In genomic region chr9:120896502-120896901, GRCm38 (mm10) we compare ENCODE assay signal across 23 mouse cellular contexts. TPM values are rescaled to one million over a fixed set of nuclear protein-coding genes. Genes with fewer than 3 reads are reported as not detected.
A peak's percentile ranks its signal among the peaks of the same experiment; 100 is the strongest.
DNase-seq lines count a peak whose midpoint lies in the region; ATAC-seq and TF ChIP-seq lines count a peak whose summit lies in the region.
"Had no signal": no experiment of that assay in that cellular context is flagged by ENCODE, and none has a peak within 500 bp of the region (broad histone marks: within the 10 kb centered on the region; RNA-seq: fewer than 3 reads in every experiment).

No protein-coding gene starts in this region.

- H3K4me2 ChIP-seq in kidney, embryonic 16.5 days (replicated peaks; ENCODE audit: low read depth, low read length) = no peak overlapping the region
- no peak overlapping the region for H3K4me2 ChIP-seq in intestine, postnatal 0 days (replicated peaks; ENCODE audit: low read depth)
- no peak overlapping the region for H3K4me2 ChIP-seq in midbrain, embryonic 13.5 days (replicated peaks)
- H3K4me2 ChIP-seq: embryonic facial prominence, embryonic 12.5 days; forebrain, embryonic 13.5 days; forebrain, embryonic 15.5 days had no signal

- no peaks in the 10 kb centered on the region for H3K27me3 ChIP-seq in kidney, embryonic 16.5 days (ENCODE audit: insufficient read depth, low read length)
- no peaks in the 10 kb centered on the region for H3K27me3 ChIP-seq in intestine, postnatal 0 days (replicated peaks; ENCODE audit: control insufficient read depth, insufficient read depth, low read length)
- H3K27me3 ChIP-seq in midbrain, embryonic 13.5 days = no peaks in the 10 kb centered on the region
- H3K27me3 ChIP-seq: embryonic facial prominence, embryonic 12.5 days; forebrain, embryonic 13.5 days; forebrain, embryonic 15.5 days; Patski had no signal

- TF ChIP-seq CTCF in intestine, postnatal 0 days (IDR thresholded peaks at IDR 0.05; ENCODE audit: low read depth) = no peak

- H3K4me3 ChIP-seq in kidney, embryonic 16.5 days (ENCODE audit: low read length) = no peak overlapping the region
- H3K4me3 ChIP-seq in intestine, postnatal 0 days (ENCODE audit: low read depth, low read length) = no peak overlapping the region
- H3K4me3 ChIP-seq in midbrain, embryonic 13.5 days (replicated peaks) = no peak overlapping the region
- H3K4me3 ChIP-seq: embryonic facial prominence, embryonic 10.5 days; embryonic facial prominence, embryonic 12.5 days; forebrain, embryonic 13.5 days; forebrain, embryonic 15.5 days had no signal

- 41% methylated on average over 5 of the region's 5 CpGs for WGBS in kidney, embryonic 16.5 days
- 52% methylated on average over 5 of the region's 5 CpGs for WGBS in intestine, postnatal 0 days
- 54% methylated on average over 5 of the region's 5 CpGs for WGBS in midbrain, embryonic 13.5 days

- no peak overlapping the region for H3K9ac ChIP-seq in kidney, embryonic 16.5 days (replicated peaks; ENCODE audit: low read length)
- H3K9ac ChIP-seq in intestine, postnatal 0 days (ENCODE audit: low read depth, low read length) = no peak overlapping the region
- no peak overlapping the region for H3K9ac ChIP-seq in midbrain, embryonic 13.5 days (replicated peaks)
- H3K9ac ChIP-seq: embryonic facial prominence, embryonic 12.5 days; forebrain, embryonic 13.5 days; forebrain, embryonic 15.5 days had no signal

- ATAC-seq in frontal cortex, adult (ENCODE audit: low TSS enrichment) = peak; percentile 50; the same call in 1 of the 2 replicates
- ATAC-seq in kidney, embryonic 16.5 days (ENCODE audit: low FRiP score, low TSS enrichment) = no peak
- ATAC-seq in intestine, postnatal 0 days = no peak
- no peak for ATAC-seq in midbrain, embryonic 13.5 days
- ATAC-seq: activated CD4-positive, CD25-positive, alpha-beta regulatory T cell, adult 4 months; CD4-positive, CD25-positive, alpha-beta regulatory T cell, adult 4 months; forebrain, embryonic 13.5 days; forebrain, embryonic 15.5 days; Patski had no signal

- H3K36me3 ChIP-seq in kidney, embryonic 16.5 days (ENCODE audit: insufficient read depth, low read length) = no peaks in the 10 kb centered on the region
- H3K36me3 ChIP-seq in intestine, postnatal 0 days (ENCODE audit: control insufficient read depth, insufficient read depth) = no peaks in the 10 kb centered on the region
- no peaks in the 10 kb centered on the region for H3K36me3 ChIP-seq in midbrain, embryonic 13.5 days
- H3K36me3 ChIP-seq: embryonic facial prominence, embryonic 10.5 days; embryonic facial prominence, embryonic 12.5 days; forebrain, embryonic 15.5 days; G1E had no signal

- H3K4me1 ChIP-seq in kidney, embryonic 16.5 days (ENCODE audit: insufficient read depth, low read length) = peaks cover 36% of the 10 kb centered on the region
- peaks cover 17% of the 10 kb centered on the region; the same call in 1 of the 2 replicates for H3K4me1 ChIP-seq in intestine, postnatal 0 days (replicated peaks; ENCODE audit: control insufficient read depth, insufficient read depth, low read length)
- peaks cover 10% of the 10 kb centered on the region for H3K4me1 ChIP-seq in midbrain, embryonic 13.5 days (replicated peaks)
- H3K4me1 ChIP-seq: forebrain, embryonic 13.5 days; forebrain, embryonic 15.5 days had no signal

- 0 out of 2 replicates have a peak overlapping the region, but pooled peaks have one; percentile 4 for H3K27ac ChIP-seq in kidney, embryonic 16.5 days (ENCODE audit: low read length)
- peak overlapping the region; percentile 47 for H3K27ac ChIP-seq in intestine, postnatal 0 days (ENCODE audit: low read depth, low read length)
- no peak overlapping the region for H3K27ac ChIP-seq in midbrain, embryonic 13.5 days
- H3K27ac ChIP-seq: embryonic facial prominence, embryonic 10.5 days; embryonic facial prominence, embryonic 12.5 days; forebrain, embryonic 13.5 days; forebrain, embryonic 15.5 days had no signal

- H3K9me3 ChIP-seq in kidney, embryonic 16.5 days (ENCODE audit: low read length) = no peaks in the 10 kb centered on the region
- no peaks in the 10 kb centered on the region for H3K9me3 ChIP-seq in intestine, postnatal 0 days (ENCODE audit: control insufficient read depth)
- H3K9me3 ChIP-seq in midbrain, embryonic 13.5 days = no peaks in the 10 kb centered on the region
- H3K9me3 ChIP-seq: embryonic facial prominence, embryonic 10.5 days; embryonic facial prominence, embryonic 12.5 days; forebrain, embryonic 13.5 days; forebrain, embryonic 15.5 days; G1E had no signal

- DNase-seq in frontal cortex, postnatal 10 days (ENCODE audit: low spot score in 2 of 2) = no peak
- DNase-seq in kidney, postnatal 4 days = no peak
- DNase-seq: adrenal gland, adult 8-10 months; adrenal gland, postnatal 14 days; adrenal gland, postnatal 36 days; B cell, adult 2 months; cerebellum, adult 11-12 months; cerebellum, adult 2 months; cerebellum, adult 9-10 months; cerebellum, postnatal 10 days; cerebellum, postnatal 25 days had no signal

RNA-seq across cellular contexts. Expression of gene Ctnnb1, which starts 32.5 kb away (rescaled TPM):
- polyA plus RNA-seq in kidney, embryonic 16.5 days (2015; fragmentation: Nextera tagmentation; extraction: Ambion mirVana) = 639 and 663 TPM in 2 replicates
- polyA plus RNA-seq in intestine, postnatal 0 days (2015; fragmentation: Nextera tagmentation; extraction: Ambion mirVana) = 363 and 364 TPM in 2 replicates
- polyA plus RNA-seq in midbrain, embryonic 13.5 days (2015; fragmentation: Nextera tagmentation; extraction: Ambion mirVana) = 616 and 667 TPM in 2 replicates
